Mouse (Mus musculus) forebrain, embryonic 13.5 days (tissue): Measurements from ENCODE around the gene Tmem132c. TPM values are rescaled to one million over a fixed set of nuclear protein-coding genes. Genes with fewer than 3 reads are reported as not detected.

ENCODE experiments used
- ATAC-seq: fragments of 200-750 bp; cut with Nextera tagmentation; 2 replicates; pipeline ENCODE4 v1.8.0; 2017
- H3K27ac ChIP-seq: fragments of 300-500 bp; sonication (generic); 2 replicates; pipeline ENCODE4 v1.5.1; 2015; ENCODE audit warnings: inconsistent platforms, mild to moderate bottlenecking, moderate library complexity
- H3K27me3 ChIP-seq: fragments of 300-500 bp; sonication (generic); 2 replicates; pipeline ENCODE4 v1.6.1; 2015; ENCODE audit warnings: mild to moderate bottlenecking, inconsistent platforms
- H3K36me3 ChIP-seq: fragments of 300-500 bp; sonication (generic); 2 replicates; pipeline ENCODE4 v1.6.1; 2015; ENCODE audit warnings: mild to moderate bottlenecking, inconsistent platforms; ENCODE audit not compliant: poor library complexity, severe bottlenecking
- H3K4me1 ChIP-seq: fragments of 300-500 bp; sonication (generic); 2 replicates; pipeline ENCODE4 v1.6.1; 2015; ENCODE audit warnings: inconsistent platforms
- H3K4me2 ChIP-seq: fragments of 300-500 bp; sonication (generic); 2 replicates; pipeline ENCODE4 v1.6.1; 2015; ENCODE audit warnings: inconsistent platforms, mild to moderate bottlenecking, moderate library complexity
- H3K4me3 ChIP-seq: fragments of 300-500 bp; sonication (generic); 2 replicates; pipeline ENCODE4 v1.5.1; 2015; ENCODE audit warnings: mild to moderate bottlenecking, inconsistent platforms
- H3K9ac ChIP-seq: fragments of 300-500 bp; sonication (generic); 2 replicates; pipeline ENCODE4 v1.6.1; 2015; ENCODE audit warnings: mild to moderate bottlenecking, inconsistent platforms
- H3K9me3 ChIP-seq: fragments of 300-500 bp; sonication (generic); replicated peaks from 2 replicates; pipeline ENCODE4 v1.6.1; 2016; ENCODE audit warnings: inconsistent platforms
- WGBS: fragments of 180-500 bp; shearing (Covaris S2); methylation state at CpG from one replicate; pipeline ENCODE4 v1.1.7; 2015; 5-methylcytosine and 5-hydroxymethylcytosine counted together
- polyA plus RNA-seq: library from polyadenylated mRNA; unstranded; fragments of >200 nt; fragmentation: Nextera tagmentation; extraction: Ambion mirVana; gene quantifications from 2 replicates; pipeline ENCODE4 v1.2.1, GENCODE M21; 2015

Gene Tmem132c
- polyA plus RNA-seq, 1 experiment from 2014 or later, result 6.0 TPM

DNA sequence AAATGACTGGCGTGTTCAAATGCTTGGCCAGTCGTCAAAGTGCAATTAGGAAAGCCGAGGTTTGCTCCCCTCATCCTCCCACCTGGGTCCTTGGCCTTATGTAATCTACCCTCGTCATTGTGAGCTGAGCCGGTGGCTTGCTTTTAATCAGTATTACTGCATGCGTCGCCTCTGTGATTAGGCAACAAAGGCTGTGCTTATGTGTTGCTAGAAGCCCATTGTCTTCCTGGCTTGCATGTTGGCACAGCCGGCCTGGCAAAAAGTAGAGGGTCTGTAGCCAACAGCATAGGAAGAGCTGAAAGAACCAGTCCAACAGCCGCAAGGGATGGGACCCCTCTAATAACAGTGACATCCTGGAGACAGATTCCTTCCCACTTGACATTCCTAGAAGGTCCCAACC is 239.3 kb downstream of the Tmem132c start:
- H3K27me3 ChIP-seq, result no peaks in the 10 kb centered on the region; the same call in 1 of the 2 replicates
- H3K9me3 ChIP-seq, result no peaks in the 10 kb centered on the region
- peak; percentile 85 for ATAC-seq
- no peak overlapping the region for H3K4me2 ChIP-seq
- peaks cover 37% of the 10 kb centered on the region for H3K4me1 ChIP-seq
- H3K27ac ChIP-seq, result peak overlapping the region; percentile 16; the same call in 1 of the 2 replicates
- no peak overlapping the region for H3K9ac ChIP-seq
- H3K36me3 ChIP-seq, result no peaks in the 10 kb centered on the region
- no peak overlapping the region for H3K4me3 ChIP-seq
- 30% methylated on average over 9 of the region's 9 CpGs for WGBS

DNA sequence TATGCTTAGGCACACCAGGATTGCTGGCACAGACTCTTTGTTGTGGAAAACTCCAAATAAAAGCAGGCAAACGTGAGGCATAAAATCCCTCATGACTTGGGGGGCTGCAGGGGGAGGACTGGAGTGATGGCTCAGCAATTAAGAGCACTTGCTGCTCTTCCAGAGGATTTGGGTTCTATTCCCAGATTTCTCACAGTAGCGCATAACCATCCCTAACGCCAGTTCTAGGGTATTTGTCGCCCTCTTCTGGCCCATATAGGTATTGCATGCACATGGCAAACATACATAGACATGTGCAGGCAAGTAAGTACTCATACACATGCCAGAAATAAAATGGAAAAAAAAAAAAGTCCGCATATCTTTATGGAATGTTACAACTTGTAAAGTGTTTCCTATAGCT is 239.8 kb downstream of the Tmem132c start:
- peak overlapping the region; percentile 16; the same call in 1 of the 2 replicates for H3K27ac ChIP-seq
- peak; percentile 3; the same call in 1 of the 2 replicates for ATAC-seq
- H3K27me3 ChIP-seq, result no peaks in the 10 kb centered on the region; the same call in 1 of the 2 replicates
- no peak overlapping the region for H3K4me2 ChIP-seq
- H3K9me3 ChIP-seq, result no peaks in the 10 kb centered on the region
- H3K9ac ChIP-seq, result no peak overlapping the region
- H3K4me3 ChIP-seq, result no peak overlapping the region
- 21% methylated on average over 5 of the region's 5 CpGs for WGBS
- H3K4me1 ChIP-seq, result peaks cover 37% of the 10 kb centered on the region
- H3K36me3 ChIP-seq, result no peaks in the 10 kb centered on the region

GRCm38 (mm10) chr5:127482342-127482741 is 240.7 kb downstream of the Tmem132c start:
- H3K4me2 ChIP-seq, result no peak overlapping the region
- H3K27ac ChIP-seq, result no peak overlapping the region
- 82% methylated on average over 3 of the region's 3 CpGs for WGBS
- H3K9me3 ChIP-seq, result no peaks in the 10 kb centered on the region
- H3K4me1 ChIP-seq, result peaks cover 34% of the 10 kb centered on the region
- H3K4me3 ChIP-seq, result no peak overlapping the region
- H3K36me3 ChIP-seq, result no peaks in the 10 kb centered on the region
- no peak for ATAC-seq
- no peaks in the 10 kb centered on the region; the same call in 1 of the 2 replicates for H3K27me3 ChIP-seq
- no peak overlapping the region for H3K9ac ChIP-seq

- Histone ChIP-seq H3K4me2 (no peak overlapping the region), H3K27ac (no peak overlapping the region; the same call in 1 of the 2 replicates), H3K4me3 (no peak overlapping the region), H3K9ac (no peak overlapping the region), H3K36me3 (no peaks in the 10 kb centered on the region), H3K9me3 (no peaks in the 10 kb centered on the region), H3K27me3 (no peaks in the 10 kb centered on the region; the same call in 1 of the 2 replicates), H3K4me1 (peaks cover 17% of the 10 kb centered on the region)
- ATAC-seq, result no peak
- WGBS, result 47% methylated on average over 8 of the region's 8 CpGs
Observed at GRCm38 (mm10) chr5:127483955-127484659, 242.5 kb downstream of the Tmem132c start.

DNA sequence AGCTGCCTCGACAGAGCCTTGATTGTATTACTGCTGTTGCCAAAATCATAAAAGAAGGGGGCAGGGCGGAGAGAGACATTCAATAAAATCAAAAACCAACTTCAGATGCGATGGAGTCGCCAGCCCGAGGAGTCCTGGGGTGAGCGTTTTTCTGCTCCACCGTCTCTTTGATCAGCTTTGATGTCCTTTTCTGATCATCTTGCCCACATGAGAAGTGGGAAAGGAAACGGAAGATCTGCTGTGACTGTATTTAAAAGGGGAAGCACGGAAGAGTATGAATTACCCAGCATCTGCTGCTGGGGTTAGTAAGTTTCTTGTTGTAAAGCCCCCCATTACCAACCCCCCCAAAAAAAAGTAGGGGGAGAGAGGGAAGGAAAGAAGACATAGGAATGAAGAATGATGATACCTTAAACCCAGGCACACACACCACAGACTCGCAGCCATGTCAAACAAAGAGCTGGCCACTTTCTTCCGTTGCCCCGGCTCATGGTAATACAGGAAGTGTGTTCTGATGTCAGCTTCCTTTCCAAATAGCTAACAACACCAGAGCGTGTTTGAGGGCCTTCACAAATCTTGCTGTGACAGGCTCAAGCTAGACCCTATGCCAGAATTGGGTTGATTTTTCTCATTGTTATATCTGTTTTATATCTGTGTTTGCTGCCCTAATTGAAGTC is 243.3 kb downstream of the Tmem132c start:
- Histone ChIP-seq H3K9me3 (no peaks in the 10 kb centered on the region), H3K4me3 (no peak overlapping the region), H3K36me3 (no peaks in the 10 kb centered on the region), H3K27me3 (no peaks in the 10 kb centered on the region), H3K4me2 (no peak overlapping the region; the same call in 1 of the 2 replicates), H3K9ac (no peak overlapping the region), H3K27ac (no peak overlapping the region), H3K4me1 (peaks cover 14% of the 10 kb centered on the region)
- no peak for ATAC-seq
- WGBS, result 48% methylated on average over 13 of the region's 13 CpGs

DNA sequence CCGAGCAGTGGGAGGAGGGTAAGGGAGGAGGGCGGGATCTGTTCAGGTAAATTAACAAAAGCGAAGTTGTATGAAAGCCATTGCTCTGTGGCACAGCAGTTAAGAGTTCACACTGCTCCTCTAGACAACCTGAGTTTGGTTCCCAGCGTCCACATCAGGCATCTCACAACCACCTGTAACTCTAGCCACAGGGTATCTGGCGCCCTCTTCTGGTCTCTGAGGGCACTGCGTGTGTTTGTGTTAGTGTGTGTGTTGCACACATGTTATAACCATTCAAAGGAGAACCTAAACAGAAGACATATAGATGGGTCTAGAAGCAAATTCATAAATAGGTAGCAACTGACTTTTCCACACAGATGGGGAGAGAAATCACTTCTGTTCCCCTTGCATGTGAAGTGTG is 245.6 kb downstream of the Tmem132c start:
- no peak overlapping the region for H3K9ac ChIP-seq
- H3K27ac ChIP-seq, result no peak overlapping the region
- no peak for ATAC-seq
- H3K4me1 ChIP-seq, result peaks cover 14% of the 10 kb centered on the region
- H3K4me3 ChIP-seq, result no peak overlapping the region
- no peaks in the 10 kb centered on the region for H3K9me3 ChIP-seq
- H3K27me3 ChIP-seq, result no peaks in the 10 kb centered on the region
- WGBS, result 90% methylated on average over 6 of the region's 6 CpGs
- no peaks in the 10 kb centered on the region for H3K36me3 ChIP-seq
- H3K4me2 ChIP-seq, result no peak overlapping the region

DNA sequence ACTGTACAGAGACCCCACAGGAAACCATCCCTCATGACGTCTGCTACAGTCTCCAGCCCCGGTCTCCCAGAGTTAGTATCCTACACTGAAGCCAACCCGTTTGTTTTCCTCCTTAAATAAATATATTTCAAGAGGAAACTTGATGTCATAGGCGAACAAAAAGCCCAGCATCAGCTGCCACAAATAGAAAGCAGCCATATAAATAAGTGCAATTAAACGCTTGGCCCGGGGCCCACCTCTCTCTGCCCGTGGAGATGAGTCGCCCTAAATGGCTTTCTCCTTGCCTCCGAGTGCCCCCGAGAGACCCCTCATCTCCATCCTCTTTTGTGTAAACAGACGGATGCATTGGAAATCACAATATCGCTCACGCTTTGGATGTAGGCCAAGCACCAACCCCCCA is 247.1 kb downstream of the Tmem132c start:
- Histone ChIP-seq H3K4me1 (peaks cover 14% of the 10 kb centered on the region), H3K9me3 (no peaks in the 10 kb centered on the region), H3K27ac (no peak overlapping the region), H3K36me3 (no peaks in the 10 kb centered on the region), H3K4me3 (no peak overlapping the region), H3K27me3 (no peaks in the 10 kb centered on the region), H3K4me2 (no peak overlapping the region), H3K9ac (no peak overlapping the region)
- ATAC-seq, result no peak
- WGBS, result 84% methylated on average over 13 of the region's 13 CpGs

DNA sequence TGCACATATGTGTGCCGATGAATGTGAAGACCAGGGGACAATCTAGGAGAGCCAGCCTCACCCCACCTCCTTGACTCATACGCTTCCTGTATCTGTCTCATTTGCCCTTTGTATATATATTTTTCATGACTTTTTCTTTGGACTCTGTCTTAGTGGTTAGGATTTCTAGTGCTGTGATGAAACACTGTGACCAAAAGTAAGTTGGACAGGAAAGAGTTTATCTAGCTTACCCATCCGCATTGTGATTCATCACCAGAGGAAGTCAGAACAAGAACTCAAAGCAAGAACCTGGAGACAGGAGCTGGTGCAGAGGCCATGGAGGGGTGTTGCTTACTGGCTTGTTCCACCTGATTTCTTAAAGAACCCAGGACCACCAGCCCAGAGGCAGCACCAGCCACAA is 250.1 kb downstream of the Tmem132c start:
- ATAC-seq, result no peak
- no peaks in the 10 kb centered on the region for H3K27me3 ChIP-seq
- WGBS, result 93% methylated on average over 3 of the region's 3 CpGs
- no peaks in the 10 kb centered on the region for H3K9me3 ChIP-seq
- no peak overlapping the region for H3K27ac ChIP-seq
- H3K36me3 ChIP-seq, result no peaks in the 10 kb centered on the region
- H3K4me1 ChIP-seq, result 0 out of 2 replicates have a peak, but pooled peaks cover 2% of the 10 kb centered on the region
- no peak overlapping the region for H3K4me2 ChIP-seq
- no peak overlapping the region for H3K9ac ChIP-seq
- H3K4me3 ChIP-seq, result no peak overlapping the region

DNA sequence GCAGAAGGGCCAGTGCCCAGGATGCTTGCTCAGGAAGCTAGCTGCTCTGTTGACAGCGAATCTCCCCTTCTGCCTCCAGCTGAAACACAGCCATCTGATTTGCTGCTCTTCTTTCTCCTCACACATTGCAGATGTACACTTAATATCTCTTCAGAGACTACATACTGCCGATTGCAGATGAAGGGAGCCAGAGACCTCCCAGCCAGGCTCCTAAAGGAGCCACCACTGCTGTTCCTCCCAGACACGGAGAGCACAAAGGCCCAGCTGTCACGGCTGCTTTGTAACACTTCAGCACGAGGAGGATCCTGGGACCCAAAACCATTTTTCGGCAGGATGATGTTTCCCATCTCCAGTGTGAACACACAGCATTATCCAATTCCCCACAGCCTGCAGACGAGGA is 255.3 kb downstream of the Tmem132c start:
- Histone ChIP-seq H3K27me3 (no peaks in the 10 kb centered on the region), H3K4me3 (no peak overlapping the region), H3K9me3 (no peaks in the 10 kb centered on the region), H3K27ac (0 out of 2 replicates have a peak overlapping the region, but pooled peaks have one; percentile 20), H3K4me2 (no peak overlapping the region), H3K9ac (no peak overlapping the region), H3K36me3 (no peaks in the 10 kb centered on the region), H3K4me1 (peaks cover 16% of the 10 kb centered on the region)
- 42% methylated on average over 7 of the region's 7 CpGs for WGBS
- no peak for ATAC-seq

DNA sequence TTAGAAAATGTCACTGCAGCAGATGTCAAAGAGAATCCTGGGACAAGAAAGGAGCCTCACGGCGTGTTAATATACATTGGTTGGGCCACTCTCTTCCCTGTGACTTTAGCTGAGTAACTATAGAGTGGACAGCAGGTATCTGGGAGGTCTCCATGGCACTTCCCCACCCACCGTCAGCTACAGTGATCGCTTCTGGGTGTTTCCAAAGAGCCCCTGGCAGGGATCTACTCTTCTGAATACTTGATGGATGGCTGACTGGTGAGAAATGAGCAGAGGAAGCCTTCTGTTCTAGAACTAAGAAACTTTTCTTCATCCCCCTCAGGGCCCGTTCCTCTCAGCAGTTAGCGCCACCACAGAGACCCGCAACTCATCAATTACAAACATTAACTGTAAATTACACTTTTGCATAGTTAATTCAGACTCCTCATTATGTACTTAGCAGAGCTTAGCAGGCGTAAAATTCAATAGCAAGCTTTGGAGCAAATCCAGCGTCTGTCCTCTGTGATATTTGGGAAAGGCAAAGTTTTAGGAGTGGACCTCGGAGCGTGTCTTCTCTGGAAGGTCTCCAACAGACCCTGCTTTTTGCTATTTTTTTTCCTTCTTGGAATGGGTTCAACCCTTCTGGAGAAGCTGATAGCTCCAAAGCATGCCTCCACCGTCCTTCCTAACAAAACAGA is 257.7 kb downstream of the Tmem132c start:
- no peak for ATAC-seq
- H3K4me3 ChIP-seq, result no peak overlapping the region

DNA sequence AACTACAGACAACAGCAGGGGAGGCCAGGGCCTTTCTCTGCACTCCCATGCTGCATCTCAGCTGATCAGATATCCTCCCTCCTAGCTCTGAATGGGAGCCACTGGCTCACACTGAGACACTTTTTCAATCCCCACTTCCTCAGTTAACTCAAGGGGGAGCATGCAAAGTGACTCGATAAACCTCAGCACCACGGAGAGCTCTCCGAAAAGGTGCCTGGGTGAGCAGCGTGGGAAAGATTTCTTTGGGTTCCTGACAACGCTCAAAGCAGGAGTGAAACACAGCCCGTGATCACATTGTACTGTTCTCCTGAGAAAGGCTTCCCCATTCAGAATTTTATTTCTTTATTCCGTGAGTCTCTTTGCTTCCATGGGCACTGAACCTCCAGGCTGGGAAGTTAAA is 261.2 kb downstream of the Tmem132c start:
- no peaks in the 10 kb centered on the region for H3K36me3 ChIP-seq
- no peak overlapping the region for H3K9ac ChIP-seq
- ATAC-seq, result no peak
- H3K4me1 ChIP-seq, result peaks cover 9% of the 10 kb centered on the region
- WGBS, result 34% methylated on average over 7 of the region's 7 CpGs
- no peak overlapping the region for H3K4me3 ChIP-seq
- H3K27me3 ChIP-seq, result no peaks in the 10 kb centered on the region
- no peaks in the 10 kb centered on the region for H3K9me3 ChIP-seq
- no peak overlapping the region for H3K4me2 ChIP-seq
- no peak overlapping the region for H3K27ac ChIP-seq

More for the DNA sequence above, 257.7 kb downstream of the Tmem132c start:
- Histone ChIP-seq H3K27me3 (no peaks in the 10 kb centered on the region), H3K4me1 (peaks cover 16% of the 10 kb centered on the region), H3K4me2 (no peak overlapping the region), H3K9me3 (no peaks in the 10 kb centered on the region), H3K36me3 (no peaks in the 10 kb centered on the region), H3K9ac (no peak overlapping the region), H3K27ac (no peak overlapping the region)
- WGBS, result 39% methylated on average over 12 of the region's 12 CpGs

GRCm38 (mm10) chr5:127505697-127506096 is 264.1 kb downstream of the Tmem132c start:
- Histone ChIP-seq H3K9me3 (no peaks in the 10 kb centered on the region), H3K9ac (no peak overlapping the region), H3K4me3 (no peak overlapping the region), H3K4me2 (no peak overlapping the region), H3K27me3 (no peaks in the 10 kb centered on the region), H3K36me3 (no peaks in the 10 kb centered on the region), H3K27ac (no peak overlapping the region), H3K4me1 (no peaks in the 10 kb centered on the region)
- 72% methylated on average over 6 of the region's 6 CpGs for WGBS
- ATAC-seq, result no peak
